Mouse (Mus musculus) heart, embryonic 16.5 days (tissue): Measurements from ENCODE around the gene Trpm4. TPM values are rescaled to one million over a fixed set of nuclear protein-coding genes. Genes with fewer than 3 reads are reported as not detected.

Experiments
- ATAC-seq: fragments of 200-750 bp; cut with Nextera tagmentation; replicated peaks from 2 replicates; pipeline ENCODE4 v1.8.0; 2017; ENCODE audit warnings: moderate number of reproducible peaks; ENCODE audit not compliant: insufficient read depth, low FRiP score; ENCODE audit errors: extremely low read depth
- H3K27ac ChIP-seq: fragments of 300-500 bp; sonication (generic); 2 replicates; pipeline ENCODE4 v1.5.1; 2014; ENCODE audit warnings: mild to moderate bottlenecking, low read length, control low read depth, moderate library complexity
- H3K27me3 ChIP-seq: fragments of 300-500 bp; sonication (generic); 2 replicates; pipeline ENCODE4 v1.6.1; 2014; ENCODE audit warnings: low read length, mixed read lengths; ENCODE audit not compliant: control insufficient read depth, insufficient read depth
- H3K36me3 ChIP-seq: fragments of 300-500 bp; sonication (generic); 2 replicates; pipeline ENCODE4 v1.6.1; 2014; ENCODE audit not compliant: control insufficient read depth, insufficient read depth
- H3K4me1 ChIP-seq: fragments of 300-500 bp; sonication (generic); 2 replicates; pipeline ENCODE4 v1.6.1; 2014; ENCODE audit warnings: low read length, mixed read lengths; ENCODE audit not compliant: control insufficient read depth, insufficient read depth
- H3K4me2 ChIP-seq: fragments of 300-500 bp; sonication (generic); 2 replicates; pipeline ENCODE4 v1.6.1; 2014; ENCODE audit warnings: low read depth, mild to moderate bottlenecking, control low read depth, low read length
- H3K4me3 ChIP-seq: fragments of 300-500 bp; sonication (generic); 2 replicates; pipeline ENCODE4 v1.5.1; 2014; ENCODE audit warnings: mild to moderate bottlenecking, control low read depth, low read length
- H3K9ac ChIP-seq: fragments of 300-500 bp; sonication (generic); 2 replicates; pipeline ENCODE4 v1.6.1; 2014; ENCODE audit warnings: low read length, control low read depth
- H3K9me3 ChIP-seq: fragments of 300-500 bp; sonication (generic); replicated peaks from 2 replicates; pipeline ENCODE4 v1.6.1; 2016; ENCODE audit warnings: low read length; ENCODE audit not compliant: control insufficient read depth
- WGBS: fragments of 180-500 bp; shearing (Covaris S2); extraction: QIAGEN DNeasy Blood & Tissue Kit; methylation state at CpG from one replicate; pipeline ENCODE4 v1.1.7; 2014; 5-methylcytosine and 5-hydroxymethylcytosine counted together
- polyA plus RNA-seq: library from polyadenylated mRNA; unstranded; fragments of >200 nt; fragmentation: Nextera tagmentation; extraction: Ambion mirVana; gene quantifications from 2 replicates; pipeline ENCODE4 v1.2.1, GENCODE M21; 2015

Trpm4 gene
- polyA plus RNA-seq, 1 experiment from 2014 or later = 12.4 TPM

- Histone ChIP-seq H3K27ac (no peak overlapping the region), H3K4me3 (no peak overlapping the region), H3K4me1 (no peaks in the 10 kb centered on the region), H3K4me2 (no peak overlapping the region), H3K36me3 (no peaks in the 10 kb centered on the region), H3K9ac (no peak overlapping the region), H3K27me3 (peaks cover 22% of the 10 kb centered on the region), H3K9me3 (no peaks in the 10 kb centered on the region)
- no peak for ATAC-seq
- WGBS = 31% methylated on average over 13 of the region's 13 CpGs
Observed at GRCm38 (mm10) chr7:45356087-45356486, 22.5 kb upstream of the Trpm4 start.

- Histone ChIP-seq H3K27me3 (peaks cover 16% of the 10 kb centered on the region), H3K9me3 (no peaks in the 10 kb centered on the region), H3K4me2 (no peak overlapping the region), H3K4me1 (no peaks in the 10 kb centered on the region), H3K36me3 (no peaks in the 10 kb centered on the region), H3K27ac (no peak overlapping the region), H3K9ac (no peak overlapping the region), H3K4me3 (no peak overlapping the region)
- 63% methylated on average over 15 of the region's 15 CpGs for WGBS
- ATAC-seq = no peak
Observed at GRCm38 (mm10) chr7:45355318-45356020, 21.9 kb upstream of the Trpm4 start.

GRCm38 (mm10) chr7:45353041-45353440 lies 19.5 kb upstream of the Trpm4 start:
- H3K27ac ChIP-seq = no peak overlapping the region
- 24% methylated on average over 5 of the region's 5 CpGs for WGBS
- H3K4me3 ChIP-seq = no peak overlapping the region
- no peak overlapping the region for H3K4me2 ChIP-seq
- no peak for ATAC-seq
- peaks cover 9% of the 10 kb centered on the region; the same call in 1 of the 2 replicates for H3K27me3 ChIP-seq
- H3K4me1 ChIP-seq = no peaks in the 10 kb centered on the region
- no peak overlapping the region for H3K9ac ChIP-seq
- no peaks in the 10 kb centered on the region for H3K9me3 ChIP-seq
- no peaks in the 10 kb centered on the region for H3K36me3 ChIP-seq

GRCm38 (mm10) chr7:45346905-45347304 lies 13.3 kb upstream of the Trpm4 start:
- no peak for ATAC-seq
- H3K4me1 ChIP-seq = no peaks in the 10 kb centered on the region
- WGBS = 66% methylated on average over 13 of the region's 13 CpGs
- H3K9me3 ChIP-seq = no peaks in the 10 kb centered on the region
- no peak overlapping the region for H3K27ac ChIP-seq
- H3K4me3 ChIP-seq = no peak overlapping the region
- peaks cover 6% of the 10 kb centered on the region; the same call in 1 of the 2 replicates for H3K27me3 ChIP-seq
- no peak overlapping the region for H3K9ac ChIP-seq
- no peaks in the 10 kb centered on the region for H3K36me3 ChIP-seq
- no peak overlapping the region for H3K4me2 ChIP-seq

- H3K4me3 ChIP-seq = no peak overlapping the region
- no peak overlapping the region for H3K9ac ChIP-seq
- H3K36me3 ChIP-seq = no peaks in the 10 kb centered on the region
- no peak overlapping the region for H3K4me2 ChIP-seq
- peaks cover 2% of the 10 kb centered on the region; the same call in 1 of the 2 replicates for H3K27me3 ChIP-seq
- peaks cover 28% of the 10 kb centered on the region for H3K4me1 ChIP-seq
- 23% methylated on average over 13 of the region's 13 CpGs for WGBS
- H3K27ac ChIP-seq = no peak overlapping the region
- no peaks in the 10 kb centered on the region for H3K9me3 ChIP-seq
- ATAC-seq = no peak
Observed at GRCm38 (mm10) chr7:45343543-45343942, 10.0 kb upstream of the Trpm4 start.

- H3K27me3 ChIP-seq = no peaks in the 10 kb centered on the region
- no peak overlapping the region for H3K9ac ChIP-seq
- WGBS = 89% methylated on average over 11 of the region's 11 CpGs
- H3K27ac ChIP-seq = no peak overlapping the region
- no peaks in the 10 kb centered on the region for H3K36me3 ChIP-seq
- H3K4me2 ChIP-seq = no peak overlapping the region
- peaks cover 38% of the 10 kb centered on the region for H3K4me1 ChIP-seq
- ATAC-seq = no peak
- H3K4me3 ChIP-seq = no peak overlapping the region
- no peaks in the 10 kb centered on the region for H3K9me3 ChIP-seq
Observed at GRCm38 (mm10) chr7:45342081-45342480, 8.5 kb upstream of the Trpm4 start.

GRCm38 (mm10) chr7:45341303-45341702 lies 7.7 kb upstream of the Trpm4 start:
- 2% methylated on average over 8 of the region's 8 CpGs for WGBS
- peaks cover 39% of the 10 kb centered on the region for H3K4me1 ChIP-seq

GRCm38 (mm10) chr7:45340669-45341068 lies 7.1 kb upstream of the Trpm4 start:
- peaks cover 41% of the 10 kb centered on the region for H3K4me1 ChIP-seq
- H3K4me2 ChIP-seq = peak overlapping the region; percentile 85
- no peaks in the 10 kb centered on the region for H3K9me3 ChIP-seq
- ATAC-seq = 0 out of 2 replicates have a peak, but pooled peaks have one; percentile 15
- H3K9ac ChIP-seq = peak overlapping the region; percentile 75; the same call in 1 of the 2 replicates
- no peaks in the 10 kb centered on the region for H3K27me3 ChIP-seq
- H3K27ac ChIP-seq = 0 out of 2 replicates have a peak overlapping the region, but pooled peaks have one; percentile 16
- under 1% methylated on average over 11 of the region's 11 CpGs for WGBS
- H3K4me3 ChIP-seq = peak overlapping the region; percentile 67
- H3K36me3 ChIP-seq = no peaks in the 10 kb centered on the region

More at GRCm38 (mm10) chr7:45341303-45341702, 7.7 kb upstream of the Trpm4 start:
- peak; percentile 35 for ATAC-seq
- Histone ChIP-seq H3K9me3 (no peaks in the 10 kb centered on the region), H3K27ac (no peak overlapping the region), H3K4me3 (peak overlapping the region; percentile 67; the same call in 1 of the 2 replicates), H3K9ac (no peak overlapping the region), H3K27me3 (no peaks in the 10 kb centered on the region), H3K4me2 (peak overlapping the region; percentile 85), H3K36me3 (no peaks in the 10 kb centered on the region)

- peaks cover 48% of the 10 kb centered on the region for H3K4me1 ChIP-seq
- H3K9ac ChIP-seq = peak overlapping the region; percentile 75
- WGBS = 2% methylated on average over 11 of the region's 11 CpGs
- no peak for ATAC-seq
- peak overlapping the region; percentile 85 for H3K4me2 ChIP-seq
- no peaks in the 10 kb centered on the region for H3K27me3 ChIP-seq
- H3K4me3 ChIP-seq = peak overlapping the region; percentile 67
- no peaks in the 10 kb centered on the region for H3K36me3 ChIP-seq
- no peaks in the 10 kb centered on the region for H3K9me3 ChIP-seq
- H3K27ac ChIP-seq = no peak overlapping the region
Observed at GRCm38 (mm10) chr7:45340066-45340442, 6.5 kb upstream of the Trpm4 start.
